Mouse (Mus musculus): Measurements from ENCODE around the gene Dpysl4. TPM values are rescaled to one million over a fixed set of nuclear protein-coding genes. Genes with fewer than 3 reads are reported as not detected.

Dpysl4 gene
- 10 to 100 TPM; 51.5 to 52.0 TPM for total RNA-seq (2021)
- long read RNA-seq, experiment 1, transcript Dpysl4-201 (14 exons, 3,552 nt), result major isoform, 21 of 37 reads
- long read RNA-seq, experiment 1, partial matches to known transcripts, result 4 of 37 reads
- long read RNA-seq, experiment 1, other reads (novel, unspliced or antisense), result 12 of 37 reads
- long read RNA-seq, experiment 2, transcript Dpysl4-201 (14 exons, 3,552 nt), result major isoform, 46 of 64 reads
- long read RNA-seq, experiment 2, partial matches to known transcripts, result 6 of 64 reads
- long read RNA-seq, experiment 2, other reads (novel, unspliced or antisense), result 12 of 64 reads

DNA sequence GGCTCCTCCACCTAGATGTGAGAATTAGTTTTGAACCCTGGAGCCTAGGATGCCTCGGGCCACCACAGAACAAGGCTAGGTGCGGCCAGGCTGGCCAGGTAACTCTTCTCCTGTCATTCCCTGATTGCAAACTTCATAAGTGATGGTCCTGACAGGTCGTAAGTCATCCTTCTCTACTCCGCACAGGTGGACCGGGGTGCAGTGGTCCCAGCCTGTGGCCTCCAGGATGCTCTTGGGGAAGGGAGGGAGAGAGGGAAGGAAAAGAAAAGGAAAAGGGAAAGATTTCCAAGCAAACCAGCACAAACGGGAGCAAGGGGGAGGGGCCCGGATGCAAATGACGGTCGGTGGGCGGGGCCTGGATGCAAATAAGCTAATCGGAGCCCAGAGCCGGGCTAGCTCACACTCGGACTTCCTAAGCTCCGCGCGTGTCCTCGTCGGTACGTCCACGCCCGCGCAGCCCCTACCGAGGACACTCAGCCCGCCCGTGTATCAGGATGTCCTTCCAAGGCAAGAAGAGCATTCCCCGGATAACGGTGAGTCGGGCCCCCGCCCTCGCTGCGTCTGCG, at the start of gene Dpysl4:
Gene Dpysl4 (plus strand): TSS at position 373 of the 566 bp plus-strand sequence.
- TF ChIP-seq CTCF (conservative IDR thresholded peaks at IDR 0.05), result no peak
- DNase-seq (ENCODE audit: low spot score in 2 of 2), result peak; percentile 87 to 89
- H3K4me3 ChIP-seq, result peak within 1 kb of the TSS; percentile 90
- peak within 1 kb of the TSS; percentile 96 for H3K27ac ChIP-seq

GRCm38 (mm10) chr7:139063406-139063805, 22.4 kb upstream of the Dpysl4 start:
- TF ChIP-seq CTCF (conservative IDR thresholded peaks at IDR 0.05), result peak; percentile 69
- no peak for DNase-seq (ENCODE audit: low spot score in 2 of 2)
- Histone ChIP-seq H3K4me3 (no peak overlapping the region), H3K27ac (no peak overlapping the region)

- DNase-seq (ENCODE audit: low spot score in 2 of 2), result peak; percentile 78 to 90
- H3K4me3 ChIP-seq, result no peak overlapping the region
- H3K27ac ChIP-seq, result peak overlapping the region; percentile 6; the same call in 1 of the 2 replicates
- peak; percentile 89 for TF ChIP-seq CTCF (conservative IDR thresholded peaks at IDR 0.05)
Measured at GRCm38 (mm10) chr7:139068182-139068623, 17.6 kb upstream of the Dpysl4 start.

DNA sequence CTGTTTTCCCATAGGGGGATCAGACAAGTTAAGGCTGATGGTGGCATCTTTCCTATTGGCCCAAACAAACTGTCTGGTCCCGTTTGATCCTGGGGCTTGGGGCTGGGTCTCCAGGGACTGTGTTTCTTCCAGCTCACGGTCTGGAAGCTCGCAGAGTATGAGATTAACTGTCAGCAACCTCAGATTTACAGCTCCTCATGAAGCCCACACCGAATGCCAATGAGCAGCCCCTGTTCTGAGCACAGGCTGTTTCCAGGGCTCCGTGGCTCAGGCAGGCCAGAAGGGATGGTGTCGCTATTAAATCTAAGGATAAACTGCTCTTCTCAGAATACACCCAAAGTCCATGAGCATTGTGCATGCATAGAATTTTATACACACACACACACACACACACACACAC, 11.6 kb upstream of the Dpysl4 start:
- Histone ChIP-seq H3K27ac (no peak overlapping the region), H3K4me3 (no peak overlapping the region)
- no peak for TF ChIP-seq CTCF (conservative IDR thresholded peaks at IDR 0.05)
- DNase-seq (ENCODE audit: low spot score in 2 of 2), result no peak

- no peak for DNase-seq (ENCODE audit: low spot score in 2 of 2)
- Histone ChIP-seq H3K4me3 (no peak overlapping the region), H3K27ac (no peak overlapping the region)
- TF ChIP-seq CTCF (conservative IDR thresholded peaks at IDR 0.05), result no peak
Measured at GRCm38 (mm10) chr7:139075054-139075794, 10.6 kb upstream of the Dpysl4 start.

- H3K27ac ChIP-seq, result peak overlapping the region; percentile 32; the same call in 1 of the 2 replicates
- no peak overlapping the region for H3K4me3 ChIP-seq
- DNase-seq (ENCODE audit: low spot score in 2 of 2), result no peak
- no peak for TF ChIP-seq CTCF (conservative IDR thresholded peaks at IDR 0.05)
Measured at GRCm38 (mm10) chr7:139077283-139077682, 8.5 kb upstream of the Dpysl4 start.

- no peak for TF ChIP-seq CTCF (conservative IDR thresholded peaks at IDR 0.05)
- H3K4me3 ChIP-seq, result no peak overlapping the region
- no peak overlapping the region for H3K27ac ChIP-seq
- DNase-seq (ENCODE audit: low spot score in 2 of 2), result no peak
Measured at GRCm38 (mm10) chr7:139078181-139078580, 7.6 kb upstream of the Dpysl4 start.

GRCm38 (mm10) chr7:139079141-139079540, 6.7 kb upstream of the Dpysl4 start:
- Histone ChIP-seq H3K4me3 (no peak overlapping the region), H3K27ac (no peak overlapping the region)
- DNase-seq (ENCODE audit: low spot score in 2 of 2), result no peak
- TF ChIP-seq CTCF (conservative IDR thresholded peaks at IDR 0.05), result no peak

DNA sequence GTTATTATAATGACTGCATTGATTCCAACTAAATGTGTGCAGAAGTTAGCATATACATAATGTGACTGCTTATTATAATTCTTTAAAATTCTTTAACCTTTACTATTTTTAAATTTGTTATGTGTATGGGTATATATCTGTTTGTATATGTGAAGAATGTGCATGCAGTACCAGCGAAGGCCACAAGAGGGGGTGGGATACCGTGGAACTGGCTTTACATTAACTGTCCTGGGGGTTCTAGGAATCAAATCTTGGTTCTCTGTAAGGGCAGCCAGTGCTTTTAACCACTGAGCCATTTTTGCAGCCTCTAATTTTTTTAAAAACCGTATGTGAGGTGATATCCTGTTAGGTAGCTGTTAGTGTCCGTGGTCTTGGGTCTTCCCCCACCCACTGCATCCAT, 5.1 kb upstream of the Dpysl4 start:
- no peak overlapping the region for H3K27ac ChIP-seq
- DNase-seq (ENCODE audit: low spot score in 2 of 2), result no peak
- TF ChIP-seq CTCF (conservative IDR thresholded peaks at IDR 0.05), result peak; percentile 81
- H3K4me3 ChIP-seq, result no peak overlapping the region

GRCm38 (mm10) chr7:139081158-139081557, 4.6 kb upstream of the Dpysl4 start:
- TF ChIP-seq CTCF (conservative IDR thresholded peaks at IDR 0.05), result no peak
- no peak overlapping the region for H3K27ac ChIP-seq
- DNase-seq (ENCODE audit: low spot score in 2 of 2), result no peak
- H3K4me3 ChIP-seq, result no peak overlapping the region

- Histone ChIP-seq H3K4me3 (no peak overlapping the region), H3K27ac (no peak overlapping the region)
- TF ChIP-seq CTCF (conservative IDR thresholded peaks at IDR 0.05), result no peak
- no peak for DNase-seq (ENCODE audit: low spot score in 2 of 2)
Measured at GRCm38 (mm10) chr7:139082281-139082680, 3.5 kb upstream of the Dpysl4 start.

DNA sequence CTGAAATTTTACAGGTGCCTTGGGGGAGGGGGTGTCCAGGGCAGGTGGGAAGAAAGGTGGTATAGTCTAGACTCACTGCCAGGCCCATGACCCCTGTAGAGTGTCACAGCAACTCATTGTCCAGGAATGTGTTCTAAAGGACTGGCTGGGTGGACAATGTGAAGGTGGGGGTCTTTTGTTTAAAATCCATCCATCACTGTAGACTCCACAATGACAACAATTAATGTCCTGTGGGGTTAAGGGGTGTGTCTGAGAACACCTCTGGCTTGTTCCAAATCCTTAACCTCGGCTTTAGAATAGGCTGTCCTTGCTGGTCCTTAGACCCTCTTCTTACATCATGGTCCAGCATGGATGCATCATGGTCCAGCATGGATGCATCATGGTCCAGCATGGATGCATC, 1.5 kb upstream of the Dpysl4 start:
- no peak for TF ChIP-seq CTCF (conservative IDR thresholded peaks at IDR 0.05)
- no peak overlapping the region for H3K27ac ChIP-seq
- no peak overlapping the region for H3K4me3 ChIP-seq
- no peak for DNase-seq (ENCODE audit: low spot score in 2 of 2)

Data from layer of hippocampus, adult 2 months (tissue).